Mouse (Mus musculus) thymus, adult 2 months (tissue): ENCODE measurements around the gene Rnf26. TPM values are rescaled to one million over a fixed set of nuclear protein-coding genes. Genes with fewer than 3 reads are reported as not detected.

Experiments used
- DNase-seq: peaks from one replicate; pipeline ENCODE4 v3.0.0; 2021
- H3K27ac ChIP-seq: fragments of 200-500 bp; 2 replicates; pipeline ENCODE4 v1.5.1; 2012; ENCODE audit warnings: low read length, control low read depth; ENCODE audit not compliant: control insufficient read depth, insufficient read depth
- H3K27me3 ChIP-seq: fragments of 200-500 bp; 2 replicates; pipeline ENCODE4 v1.6.1; 2012; ENCODE audit warnings: mild to moderate bottlenecking, low read length, moderate library complexity, mixed read lengths; ENCODE audit not compliant: control insufficient read depth, insufficient read depth
- H3K36me3 ChIP-seq: fragments of 200-500 bp; 2 replicates; pipeline ENCODE4 v1.6.1; 2012; ENCODE audit warnings: mild to moderate bottlenecking, low read length, moderate library complexity; ENCODE audit not compliant: control insufficient read depth, insufficient read depth
- H3K4me1 ChIP-seq: fragments of 200-500 bp; replicated peaks from 2 replicates; pipeline ENCODE4 v1.6.1; 2012; ENCODE audit warnings: low read length; ENCODE audit not compliant: control insufficient read depth, insufficient read depth
- H3K4me3 ChIP-seq: fragments of 200-500 bp; 2 replicates; pipeline ENCODE4 v1.5.1; 2012; ENCODE audit warnings: mild to moderate bottlenecking, low read length, control low read depth, moderate library complexity; ENCODE audit not compliant: control insufficient read depth, insufficient read depth
- CTCF ChIP-seq: fragments of 200-500 bp; IDR thresholded peaks from 2 replicates; pipeline ENCODE4 v1.5.1; 2012; ENCODE audit warnings: mild to moderate bottlenecking, control low read depth, low read length, moderate library complexity, borderline replicate concordance; ENCODE audit not compliant: control insufficient read depth, poor library complexity, insufficient read depth; ENCODE audit errors: extremely low read depth
- POLR2A ChIP-seq: fragments of 200-500 bp; IDR thresholded peaks from 2 replicates; pipeline ENCODE4 v1.6.1; 2012; ENCODE audit warnings: mild to moderate bottlenecking, low read length, control low read depth, moderate library complexity; ENCODE audit not compliant: control insufficient read depth, poor library complexity, insufficient read depth; ENCODE audit errors: extremely low read depth
- WGBS: fragments of 180-500 bp; shearing (Covaris S2); methylation state at CpG from one replicate; pipeline ENCODE4 v1.1.7; 2018; 5-methylcytosine and 5-hydroxymethylcytosine counted together
- polyA plus RNA-seq: library from polyadenylated mRNA; depleted of rRNA; stranded (reverse); fragments of >200 nt; gene quantifications from 2 replicates; pipeline ENCODE4 v1.2.3, GENCODE M21; 2012

The Rnf26 gene
- polyA plus RNA-seq, 1 experiment, result 72.3 TPM

DNA sequence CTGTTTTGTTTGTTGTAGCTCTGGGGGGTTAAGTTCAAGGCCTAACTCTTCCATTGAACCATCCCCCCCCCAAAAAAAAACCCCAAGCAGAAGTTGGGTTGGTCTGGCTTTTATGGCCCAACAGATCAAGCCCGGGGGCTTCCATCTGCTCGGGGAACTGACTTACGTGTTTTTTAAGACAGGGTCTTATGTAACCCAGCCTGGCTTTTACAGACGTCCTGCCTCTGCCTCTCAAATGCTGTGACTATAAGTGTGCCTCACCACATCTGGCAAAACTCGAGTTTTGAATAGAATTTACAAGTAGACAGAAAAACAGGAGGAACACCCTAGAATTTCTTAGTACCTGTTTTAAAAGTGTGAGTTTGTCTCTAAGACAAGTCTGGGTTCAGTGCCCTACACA is 31.7 kb downstream of the Rnf26 start:
- H3K4me3 ChIP-seq, result no peak overlapping the region
- H3K36me3 ChIP-seq, result no peaks in the 10 kb centered on the region
- H3K27ac ChIP-seq, result no peak overlapping the region
- TF ChIP-seq POLR2A (no peak), CTCF (no peak)
- peaks cover 19% of the 10 kb centered on the region for H3K4me1 ChIP-seq
- 87% methylated on average over 5 of the region's 5 CpGs for WGBS
- H3K27me3 ChIP-seq, result peaks cover 10% of the 10 kb centered on the region; the same call in 1 of the 2 replicates
- DNase-seq, result no peak

- no peak for DNase-seq
- peaks cover 19% of the 10 kb centered on the region for H3K4me1 ChIP-seq
- no peaks in the 10 kb centered on the region for H3K36me3 ChIP-seq
- 94% methylated on average over 5 of the region's 5 CpGs for WGBS
- H3K27ac ChIP-seq, result no peak overlapping the region
- H3K4me3 ChIP-seq, result no peak overlapping the region
- H3K27me3 ChIP-seq, result peaks cover 10% of the 10 kb centered on the region; the same call in 1 of the 2 replicates
- no peak for TF ChIP-seq POLR2A
- no peak for TF ChIP-seq CTCF
Measured at GRCm38 (mm10) chr9:44080953-44081352, 32.4 kb downstream of the Rnf26 start.

GRCm38 (mm10) chr9:44079997-44080780 is 33.1 kb downstream of the Rnf26 start:
- WGBS, result 61% methylated on average over 10 of the region's 10 CpGs
- no peak for TF ChIP-seq POLR2A
- no peak for TF ChIP-seq CTCF
- Histone ChIP-seq H3K36me3 (no peaks in the 10 kb centered on the region), H3K27ac (no peak overlapping the region), H3K4me1 (peaks cover 17% of the 10 kb centered on the region), H3K27me3 (peaks cover 10% of the 10 kb centered on the region; the same call in 1 of the 2 replicates), H3K4me3 (no peak overlapping the region)
- DNase-seq, result no peak

DNA sequence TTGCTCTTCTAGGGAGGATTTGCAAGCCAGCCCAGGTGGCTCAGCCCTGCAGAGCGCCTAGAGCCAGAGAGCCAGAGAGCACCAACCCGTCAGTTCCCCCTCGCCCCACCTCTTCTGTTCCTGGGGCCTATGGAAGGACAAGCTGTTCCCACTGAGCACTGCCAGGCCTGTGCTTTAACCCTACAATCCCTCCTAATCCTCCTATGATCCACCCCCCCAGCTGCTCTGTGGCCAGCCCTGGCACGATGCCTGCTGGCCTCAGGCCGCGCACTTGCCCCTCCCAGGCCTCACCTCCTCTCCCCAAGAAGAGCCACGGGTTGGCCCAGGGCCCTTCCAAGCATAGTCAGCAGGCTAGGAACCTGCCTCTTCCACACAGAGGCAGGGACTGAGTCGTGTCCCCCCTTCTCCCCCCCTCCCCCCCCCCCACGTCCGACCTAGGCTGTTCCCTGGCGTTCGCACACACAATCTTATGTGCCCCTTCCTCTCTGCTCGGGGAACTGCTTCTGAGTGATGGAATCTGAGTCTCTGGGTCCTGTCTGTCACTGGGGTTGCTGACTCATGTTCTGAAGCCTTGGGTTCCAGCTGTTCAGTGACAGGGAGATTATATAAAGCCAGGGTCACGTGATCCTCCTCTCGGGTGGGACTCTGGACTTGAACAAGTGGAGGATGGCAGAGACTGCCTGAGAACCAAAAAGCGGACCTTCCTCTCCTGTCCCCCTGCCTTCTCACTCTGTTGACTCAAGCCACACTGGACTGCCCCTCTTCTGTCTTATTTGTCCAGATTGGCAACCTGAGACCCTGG is 34.2 kb downstream of the Rnf26 start:
- DNase-seq, result no peak
- TF ChIP-seq CTCF (no peak), POLR2A (no peak)
- H3K4me3 ChIP-seq, result no peak overlapping the region
- WGBS, result 46% methylated on average over 16 of the region's 16 CpGs
- peaks cover 9% of the 10 kb centered on the region for H3K4me1 ChIP-seq
- H3K27ac ChIP-seq, result no peak overlapping the region
- peaks cover 8% of the 10 kb centered on the region; the same call in 1 of the 2 replicates for H3K27me3 ChIP-seq
- no peaks in the 10 kb centered on the region for H3K36me3 ChIP-seq

DNA sequence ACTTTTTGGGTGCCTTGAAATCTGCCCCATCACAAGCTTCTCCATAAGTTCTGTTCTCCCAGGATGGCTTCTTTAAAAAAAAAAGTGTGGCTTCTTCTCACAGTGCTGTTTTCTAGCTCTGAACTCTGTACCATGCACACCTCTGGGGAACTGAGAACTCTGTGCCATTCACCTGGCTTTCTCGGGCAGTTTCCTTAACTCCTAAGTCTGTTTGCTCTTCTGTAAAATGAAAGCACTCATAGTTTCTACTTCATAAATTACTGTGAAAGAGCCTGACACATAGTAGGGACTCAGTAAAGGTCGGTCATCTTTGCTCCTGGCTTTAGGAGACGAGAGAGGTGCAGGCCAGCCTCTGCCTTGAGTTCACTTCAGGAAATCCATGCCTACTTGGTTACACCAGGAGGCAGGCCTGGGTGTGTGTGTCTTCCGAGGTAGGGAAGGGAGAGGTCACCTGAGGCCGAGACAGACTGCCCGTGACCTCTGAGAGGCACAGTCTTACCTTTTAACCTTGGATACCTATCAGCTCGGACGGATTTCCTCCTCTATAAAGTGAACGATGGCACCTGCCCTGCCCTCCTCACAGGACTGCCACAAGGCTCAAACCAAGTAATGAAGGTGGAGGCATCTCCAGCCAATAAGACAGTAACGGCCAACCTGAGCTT is 35.0 kb downstream of the Rnf26 start:
- no peak for TF ChIP-seq CTCF
- no peak for TF ChIP-seq POLR2A
- no peak overlapping the region for H3K27ac ChIP-seq
- H3K4me1 ChIP-seq, result no peaks in the 10 kb centered on the region; the same call in 1 of the 2 replicates
- no peak overlapping the region for H3K4me3 ChIP-seq
- DNase-seq, result no peak
- WGBS, result 95% methylated on average over 10 of the region's 10 CpGs
- H3K27me3 ChIP-seq, result peaks cover under 1% of the 10 kb centered on the region; the same call in 1 of the 2 replicates
- no peaks in the 10 kb centered on the region for H3K36me3 ChIP-seq
